ENCODE assay signal across 13 mouse cellular contexts in the genomic region with DNA sequence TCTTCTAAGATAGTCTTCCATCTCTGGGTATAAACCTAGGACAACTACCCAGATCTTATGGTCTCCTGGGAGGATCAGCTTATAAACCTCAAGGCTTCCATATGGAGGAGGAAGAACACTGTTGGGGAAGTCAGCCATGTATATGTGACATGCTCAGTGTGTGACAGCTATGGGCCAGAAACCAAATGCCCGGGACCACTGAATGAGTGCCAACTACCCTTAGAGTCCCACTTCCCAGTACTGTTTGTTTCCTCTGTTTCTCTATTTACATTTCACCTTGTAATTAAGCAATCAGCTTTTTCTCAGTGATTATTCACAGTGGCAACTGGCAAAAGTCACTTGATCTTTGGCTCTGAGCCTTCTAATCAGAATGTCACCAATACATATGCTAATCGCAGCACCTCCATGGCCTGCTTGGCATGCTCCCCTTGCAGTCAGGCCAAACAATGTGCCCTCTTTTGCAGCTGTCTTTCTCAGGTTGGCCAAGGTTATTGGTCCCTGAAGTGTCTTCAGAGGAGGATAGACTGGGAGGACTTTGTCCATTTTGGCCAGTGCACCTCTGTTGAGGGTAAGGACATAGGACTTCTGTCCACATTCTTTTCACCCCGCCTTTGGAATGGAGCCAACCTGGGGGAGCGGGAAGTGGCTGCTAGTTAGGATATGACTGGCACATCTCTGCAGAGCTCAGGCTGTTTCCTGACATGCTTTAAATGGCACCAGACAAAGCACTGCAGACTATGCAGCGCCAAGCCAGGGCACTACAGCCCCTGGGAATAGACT. TPM values are rescaled to one million over a fixed set of nuclear protein-coding genes. Genes with fewer than 3 reads are reported as not detected.
DNase-seq lines count a peak whose midpoint lies in the region; ATAC-seq and TF ChIP-seq lines count a peak whose summit lies in the region.
"Had no signal": no experiment of that assay in that cellular context is flagged by ENCODE, and none has a peak within 500 bp of the region (broad histone marks: within the 10 kb centered on the region; RNA-seq: fewer than 3 reads in every experiment).

No protein-coding gene starts in this region.

- H3K9ac ChIP-seq in heart, postnatal 0 days (replicated peaks; ENCODE audit: low read depth, low read length) = no peak overlapping the region
- H3K9ac ChIP-seq in midbrain, embryonic 13.5 days (replicated peaks) = no peak overlapping the region
- no peak overlapping the region for H3K9ac ChIP-seq in forebrain, embryonic 16.5 days (replicated peaks; ENCODE audit: low read depth, low read length)
- H3K9ac ChIP-seq: embryonic facial prominence, embryonic 13.5 days; heart, embryonic 15.5 days; liver, embryonic 14.5 days; midbrain, embryonic 12.5 days had no signal

- H3K4me3 ChIP-seq in heart, postnatal 0 days (ENCODE audit: low read depth, low read length) = no peak overlapping the region
- H3K4me3 ChIP-seq in midbrain, embryonic 13.5 days (replicated peaks) = no peak overlapping the region
- no peak overlapping the region for H3K4me3 ChIP-seq in midbrain, embryonic 10.5 days
- no peak overlapping the region for H3K4me3 ChIP-seq in forebrain, embryonic 16.5 days (replicated peaks; ENCODE audit: low read length)
- H3K4me3 ChIP-seq: embryonic facial prominence, embryonic 13.5 days; heart, embryonic 15.5 days; midbrain, embryonic 12.5 days had no signal

- no peak for TF ChIP-seq EP300 in heart, postnatal 0 days (IDR thresholded peaks at IDR 0.05; ENCODE audit: low read depth)

- H3K36me3 ChIP-seq in heart, postnatal 0 days (replicated peaks; ENCODE audit: control insufficient read depth, insufficient read depth, low read length) = no peaks in the 10 kb centered on the region
- H3K36me3 ChIP-seq in midbrain, embryonic 13.5 days = no peaks in the 10 kb centered on the region
- no peaks in the 10 kb centered on the region for H3K36me3 ChIP-seq in midbrain, embryonic 10.5 days
- H3K36me3 ChIP-seq in forebrain, embryonic 16.5 days (ENCODE audit: control insufficient read depth, insufficient read depth) = no peaks in the 10 kb centered on the region
- H3K36me3 ChIP-seq: embryonic facial prominence, embryonic 13.5 days; heart, embryonic 15.5 days; midbrain, embryonic 12.5 days had no signal

- 29% methylated on average over 5 of the region's 5 CpGs for WGBS in heart, postnatal 0 days
- WGBS in midbrain, embryonic 13.5 days = 70% methylated on average over 5 of the region's 5 CpGs
- 83% methylated on average over 5 of the region's 5 CpGs for WGBS in midbrain, embryonic 10.5 days
- WGBS in forebrain, embryonic 16.5 days = 34% methylated on average over 5 of the region's 5 CpGs

- H3K4me1 ChIP-seq in heart, postnatal 0 days (ENCODE audit: control insufficient read depth, insufficient read depth) = peaks cover 16% of the 10 kb centered on the region
- peaks cover 7% of the 10 kb centered on the region; the same call in 1 of the 2 replicates for H3K4me1 ChIP-seq in midbrain, embryonic 13.5 days (replicated peaks)
- no peaks in the 10 kb centered on the region for H3K4me1 ChIP-seq in midbrain, embryonic 10.5 days
- peaks cover 9% of the 10 kb centered on the region for H3K4me1 ChIP-seq in forebrain, embryonic 16.5 days (replicated peaks; ENCODE audit: control insufficient read depth, insufficient read depth, low read length)
- H3K4me1 ChIP-seq: embryonic facial prominence, embryonic 13.5 days; midbrain, embryonic 12.5 days had no signal

- no peaks in the 10 kb centered on the region for H3K9me3 ChIP-seq in heart, postnatal 0 days (replicated peaks; ENCODE audit: control insufficient read depth, low read length)
- H3K9me3 ChIP-seq in midbrain, embryonic 13.5 days = no peaks in the 10 kb centered on the region
- no peaks in the 10 kb centered on the region for H3K9me3 ChIP-seq in midbrain, embryonic 10.5 days (replicated peaks)
- H3K9me3 ChIP-seq in forebrain, embryonic 16.5 days (ENCODE audit: control insufficient read depth, low read length) = no peaks in the 10 kb centered on the region
- H3K9me3 ChIP-seq: embryonic facial prominence, embryonic 13.5 days; heart, embryonic 15.5 days; midbrain, embryonic 12.5 days had no signal

- peak overlapping the region; percentile 31 for H3K27ac ChIP-seq in heart, postnatal 0 days (ENCODE audit: low read depth)
- no peak overlapping the region for H3K27ac ChIP-seq in midbrain, embryonic 13.5 days
- no peak overlapping the region for H3K27ac ChIP-seq in midbrain, embryonic 10.5 days (replicated peaks)
- H3K27ac ChIP-seq in forebrain, embryonic 16.5 days (ENCODE audit: low read length) = no peak overlapping the region
- H3K27ac ChIP-seq: embryonic facial prominence, embryonic 13.5 days; heart, embryonic 15.5 days; liver, embryonic 14.5 days; midbrain, embryonic 12.5 days had no signal

- TF ChIP-seq CTCF in heart, postnatal 0 days (IDR thresholded peaks at IDR 0.05; ENCODE audit: low read depth) = no peak

- no peak for ATAC-seq in heart, postnatal 0 days (ENCODE audit: insufficient read depth, low read depth)
- ATAC-seq in midbrain, embryonic 13.5 days = peak; percentile 77
- peak; percentile 81 for ATAC-seq in forebrain, embryonic 16.5 days

- no peaks in the 10 kb centered on the region for H3K27me3 ChIP-seq in heart, postnatal 0 days (ENCODE audit: control insufficient read depth, insufficient read depth, low read length)
- no peaks in the 10 kb centered on the region for H3K27me3 ChIP-seq in midbrain, embryonic 13.5 days
- H3K27me3 ChIP-seq in midbrain, embryonic 10.5 days (ENCODE audit: low read depth, poor library complexity, severe bottlenecking) = no peaks in the 10 kb centered on the region
- no peaks in the 10 kb centered on the region for H3K27me3 ChIP-seq in forebrain, embryonic 16.5 days (replicated peaks; ENCODE audit: control insufficient read depth, insufficient read depth, low read length)
- H3K27me3 ChIP-seq: embryonic facial prominence, embryonic 13.5 days; heart, embryonic 15.5 days; midbrain, embryonic 12.5 days had no signal

- no peak for DNase-seq in heart, postnatal 0 days (ENCODE audit: low spot score)
- no peak for DNase-seq in heart, adult 9 months (ENCODE audit: low spot score in 2 of 2)
- DNase-seq in midbrain, embryonic 10.5 days (ENCODE audit: low spot score) = no peak
- DNase-seq in kidney, adult 9 months = peak; percentile 17
- DNase-seq in right cerebral cortex, postnatal 36 days (ENCODE audit: low spot score in 2 of 2) = no peak
- no peak for DNase-seq in thymus, adult 18-20 months
- DNase-seq: cerebellum, adult 9-10 months had no signal

- no peak overlapping the region for H3K4me2 ChIP-seq in heart, postnatal 0 days (ENCODE audit: low read depth, low read length)
- H3K4me2 ChIP-seq in midbrain, embryonic 13.5 days (replicated peaks) = no peak overlapping the region
- no peak overlapping the region for H3K4me2 ChIP-seq in forebrain, embryonic 16.5 days (ENCODE audit: low read length)
- H3K4me2 ChIP-seq: embryonic facial prominence, embryonic 13.5 days; heart, embryonic 15.5 days; midbrain, embryonic 12.5 days had no signal

RNA-seq across cellular contexts. Expression of a gene that starts 29.7 kb away (rescaled TPM):
- total RNA-seq in heart, postnatal 0 days (2014; rRNA removed; ENCODE audit: low replicate concordance) = 0.04 and 9.0 TPM in 2 replicates
- 0.03 and 0.08 TPM in 2 replicates for polyA plus RNA-seq in heart, postnatal 0 days (2015; fragmentation: Nextera tagmentation; extraction: Ambion mirVana)
- 1.7 and 2.9 TPM in 2 replicates for polyA plus RNA-seq in midbrain, embryonic 13.5 days (2015; fragmentation: Nextera tagmentation; extraction: Ambion mirVana)
- polyA plus RNA-seq in midbrain, embryonic 10.5 days (2016; fragmentation: Nextera tagmentation; extraction: Ambion mirVana) = 0.05 and 0.53 TPM in 2 replicates
- polyA plus RNA-seq in forebrain, embryonic 16.5 days (2015; fragmentation: Nextera tagmentation; extraction: Ambion mirVana) = 6.9 and 7.4 TPM in 2 replicates
